Mouse (Mus musculus) lung, embryonic 14.5 days (tissue): ENCODE measurements at regions not wholly inside any gene's neighbourhood (a gene's known extent, or its start where the extent isn't known, plus 50 kb on each side); places are given as distances from the start of the nearest gene placed in this dataset.

Source experiments
- ATAC-seq: fragments of 200-750 bp; cut with Nextera tagmentation; 2 replicates; pipeline ENCODE4 v1.8.0; 2017; ENCODE audit warnings: mild to moderate bottlenecking, moderate TSS enrichment, moderate library complexity; ENCODE audit not compliant: insufficient read depth
- DNase-seq: peaks from one replicate; pipeline ENCODE4 v3.0.0-alpha.2; 2015
- H3K27ac ChIP-seq: fragments of 300-500 bp; sonication (generic); 2 replicates; pipeline ENCODE4 v1.5.1; 2014; ENCODE audit warnings: low read depth, mild to moderate bottlenecking, moderate library complexity
- H3K27me3 ChIP-seq: fragments of 300-500 bp; sonication (generic); 2 replicates; pipeline ENCODE4 v1.6.1; 2014; ENCODE audit warnings: low read length, control low read depth; ENCODE audit not compliant: insufficient read depth
- H3K36me3 ChIP-seq: fragments of 300-500 bp; sonication (generic); 2 replicates; pipeline ENCODE4 v1.6.1; 2014; ENCODE audit warnings: control low read depth; ENCODE audit not compliant: insufficient read depth
- H3K4me1 ChIP-seq: fragments of 300-500 bp; sonication (generic); 2 replicates; pipeline ENCODE4 v1.6.1; 2014; ENCODE audit warnings: antibody characterized with exemption, control low read depth; ENCODE audit not compliant: insufficient read depth
- H3K4me2 ChIP-seq: fragments of 300-500 bp; sonication (generic); 2 replicates; pipeline ENCODE4 v1.6.1; 2014; ENCODE audit warnings: mild to moderate bottlenecking
- H3K4me3 ChIP-seq: fragments of 300-500 bp; sonication (generic); 2 replicates; pipeline ENCODE4 v1.5.1; 2014; ENCODE audit warnings: low read depth, low read length
- H3K9ac ChIP-seq: fragments of 300-500 bp; sonication (generic); 2 replicates; pipeline ENCODE4 v1.6.1; 2014
- H3K9me3 ChIP-seq: fragments of 300-500 bp; sonication (generic); 2 replicates; pipeline ENCODE4 v1.6.1; 2016; ENCODE audit warnings: low read depth, low read length, control low read depth
- CTCF ChIP-seq: IDR thresholded peaks from 2 replicates; pipeline ENCODE4 v1.5.1; 2016; ENCODE audit warnings: antibody characterized with exemption, low read depth
- WGBS: fragments of 180-500 bp; shearing (Covaris S2); extraction: QIAGEN DNeasy Blood & Tissue Kit; methylation state at CpG from one replicate; pipeline ENCODE4 v1.1.7; 2014; 5-methylcytosine and 5-hydroxymethylcytosine counted together

DNA sequence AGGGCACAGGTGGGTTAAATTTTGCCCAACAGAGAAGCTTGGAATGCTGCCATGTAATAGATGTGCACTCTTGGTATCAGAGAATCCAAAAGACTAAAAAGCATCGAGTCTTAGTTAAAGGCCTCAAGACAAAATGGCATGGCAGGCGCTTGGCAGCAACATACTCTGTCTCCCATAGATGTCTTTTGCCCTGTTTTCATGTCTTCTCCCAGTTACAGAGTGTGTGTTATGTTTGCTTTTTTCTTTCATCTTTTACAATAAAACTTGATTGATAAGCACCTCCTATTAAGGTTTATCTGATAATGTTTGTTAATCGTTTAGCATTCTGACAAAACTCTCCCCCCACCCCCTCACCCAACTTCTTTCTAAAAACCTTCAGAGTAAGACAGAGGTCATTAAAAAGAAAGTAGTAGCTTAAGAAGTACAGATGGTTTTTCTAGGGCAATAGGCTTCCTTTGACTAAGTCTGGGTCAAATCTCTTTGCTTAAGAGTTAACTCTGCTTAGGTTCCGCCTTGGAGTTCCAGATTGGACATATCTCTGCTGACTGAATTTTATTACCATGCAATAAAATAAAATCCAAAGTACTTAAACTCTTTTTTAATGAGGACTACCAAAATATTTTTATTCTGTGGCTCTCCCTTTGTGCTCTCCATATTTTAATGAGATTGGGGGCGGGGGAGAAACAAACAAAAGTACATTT is 252.9 kb upstream of the Zeb2 start:
- Histone ChIP-seq H3K4me2 (no peak overlapping the region), H3K27me3 (no peaks in the 10 kb centered on the region), H3K27ac (no peak overlapping the region), H3K4me3 (no peak overlapping the region), H3K9ac (no peak overlapping the region), H3K9me3 (no peaks in the 10 kb centered on the region), H3K36me3 (no peaks in the 10 kb centered on the region), H3K4me1 (0 out of 2 replicates have a peak, but pooled peaks cover 3% of the 10 kb centered on the region)
- DNase-seq: no peak
- ATAC-seq: no peak
- WGBS: 69% methylated on average over 5 of the region's 5 CpGs
- no peak for TF ChIP-seq CTCF

DNA sequence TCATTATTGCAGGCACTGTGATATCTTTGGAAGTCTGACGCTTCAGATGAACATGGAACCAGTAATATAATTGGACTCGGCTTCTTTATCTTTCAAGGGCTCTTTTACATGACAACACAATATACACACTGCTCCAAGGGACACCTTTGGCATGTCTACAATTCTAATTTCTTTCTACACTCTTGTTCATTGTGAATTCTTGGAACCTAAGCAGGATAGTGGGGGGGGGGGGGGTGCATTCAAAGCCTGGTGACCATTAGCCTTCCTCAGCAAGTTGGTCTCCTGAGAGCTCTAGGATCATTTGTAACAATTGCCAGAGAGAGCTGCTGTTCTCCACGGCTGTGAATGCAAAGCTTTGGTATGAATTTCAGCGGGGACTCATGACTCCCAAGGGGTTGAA is 252.2 kb upstream of the Zeb2 start:
- no peak for TF ChIP-seq CTCF
- 0 out of 2 replicates have a peak, but pooled peaks cover 3% of the 10 kb centered on the region for H3K4me1 ChIP-seq
- H3K27ac ChIP-seq: no peak overlapping the region
- no peak overlapping the region for H3K9ac ChIP-seq
- H3K4me3 ChIP-seq: no peak overlapping the region
- no peak for ATAC-seq
- no peaks in the 10 kb centered on the region for H3K27me3 ChIP-seq
- DNase-seq: no peak
- WGBS: 76% methylated on average over 4 of the region's 4 CpGs
- no peaks in the 10 kb centered on the region for H3K9me3 ChIP-seq
- no peak overlapping the region for H3K4me2 ChIP-seq
- H3K36me3 ChIP-seq: no peaks in the 10 kb centered on the region

DNA sequence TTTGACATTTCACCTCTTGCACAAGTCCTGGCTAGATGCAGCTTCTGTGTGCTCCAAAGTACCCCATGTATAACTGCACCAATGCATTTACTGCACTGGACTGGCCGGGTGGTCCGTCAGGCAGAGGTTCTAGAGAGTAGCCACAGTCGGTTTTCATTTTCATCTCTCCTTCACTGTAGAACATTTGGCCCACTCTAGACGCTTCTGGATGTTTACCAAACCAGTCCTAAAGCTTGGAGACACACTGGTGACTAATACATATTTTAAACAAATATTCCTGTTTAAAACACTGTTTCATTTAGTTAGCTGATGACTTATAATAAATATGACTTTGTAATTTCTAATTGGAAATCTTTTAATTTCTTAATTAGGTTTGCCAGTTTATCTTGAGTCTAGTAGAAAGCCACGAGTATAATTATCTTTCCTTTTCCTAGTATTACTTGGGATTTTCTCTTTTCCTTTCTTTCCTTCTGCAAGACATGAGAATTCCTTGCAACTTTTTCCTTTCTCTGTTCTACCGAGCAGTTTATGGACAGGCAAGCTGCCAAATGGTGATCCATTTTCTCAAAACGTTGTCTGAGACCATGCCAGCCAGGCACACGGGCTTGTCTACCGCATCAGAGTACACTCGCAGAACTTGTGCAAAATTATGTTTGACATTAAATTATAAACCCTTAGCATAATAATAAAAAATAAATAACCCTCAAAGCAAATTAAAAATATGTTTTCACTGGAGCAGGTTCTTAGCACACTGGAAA is 250.4 kb upstream of the Zeb2 start:
- DNase-seq (peak; percentile 82), ATAC-seq (no peak)
- Histone ChIP-seq H3K4me1 (0 out of 2 replicates have a peak, but pooled peaks cover 3% of the 10 kb centered on the region), H3K9ac (no peak overlapping the region), H3K4me3 (no peak overlapping the region), H3K36me3 (no peaks in the 10 kb centered on the region), H3K27me3 (no peaks in the 10 kb centered on the region), H3K4me2 (no peak overlapping the region), H3K9me3 (no peaks in the 10 kb centered on the region), H3K27ac (peak overlapping the region; percentile 75)
- no peak for TF ChIP-seq CTCF
- WGBS: 52% methylated on average over 10 of the region's 10 CpGs

DNA sequence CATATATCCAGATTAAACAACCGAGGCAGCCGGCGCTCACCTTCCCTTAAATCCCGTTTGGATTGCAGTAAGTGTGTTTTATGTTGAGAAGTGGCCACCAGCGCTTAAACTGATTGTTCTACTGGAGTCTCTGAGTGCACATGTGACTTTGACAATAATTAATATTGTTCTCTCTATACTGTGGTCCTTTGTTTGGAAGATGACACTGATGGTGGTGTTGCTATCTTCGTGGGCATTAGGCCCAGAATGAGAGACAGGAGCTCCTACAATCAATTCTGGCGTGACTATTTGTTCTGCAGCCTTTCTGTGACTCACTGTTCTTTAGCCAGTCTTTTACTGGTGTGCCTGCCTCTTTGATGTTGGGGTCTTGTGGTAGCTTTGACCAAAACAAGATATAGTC is 240.1 kb upstream of the Zeb2 start:
- H3K9me3 ChIP-seq: no peaks in the 10 kb centered on the region
- DNase-seq (no peak), ATAC-seq (no peak)
- no peak overlapping the region for H3K4me2 ChIP-seq
- no peak overlapping the region for H3K9ac ChIP-seq
- TF ChIP-seq CTCF: no peak
- no peaks in the 10 kb centered on the region for H3K27me3 ChIP-seq
- H3K4me3 ChIP-seq: no peak overlapping the region
- WGBS: 69% methylated on average over 7 of the region's 7 CpGs
- no peaks in the 10 kb centered on the region for H3K36me3 ChIP-seq
- peaks cover 4% of the 10 kb centered on the region; the same call in 1 of the 2 replicates for H3K4me1 ChIP-seq
- H3K27ac ChIP-seq: no peak overlapping the region

DNA sequence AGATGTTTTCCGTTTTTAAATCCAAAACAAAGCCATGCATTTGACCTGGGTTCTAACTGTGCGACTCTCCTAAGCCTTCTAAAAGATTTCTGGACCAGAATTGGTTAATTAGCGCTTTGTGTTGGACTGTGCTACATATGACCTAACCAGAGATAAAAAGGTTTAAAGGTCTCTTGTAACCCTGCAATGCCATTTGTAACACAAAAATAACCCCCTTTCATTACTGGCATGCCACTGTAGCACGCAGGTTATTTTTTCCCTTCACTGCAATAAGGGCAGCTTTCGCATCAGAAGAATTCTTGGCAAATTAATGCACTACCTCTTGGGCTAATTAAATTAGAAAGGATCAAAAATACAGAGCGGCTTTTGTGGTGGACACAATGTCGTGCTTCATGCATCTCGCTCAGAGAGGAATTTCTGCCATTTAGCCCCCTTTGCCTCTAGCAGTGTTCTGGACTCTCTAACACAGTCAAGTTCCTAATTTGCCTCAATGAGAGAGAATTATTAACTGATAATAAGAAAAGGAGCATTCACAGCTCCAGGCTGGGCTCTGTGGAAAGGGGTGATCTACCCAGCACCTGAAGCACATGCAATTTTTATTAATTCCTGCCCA is 239.5 kb upstream of the Zeb2 start:
- no peaks in the 10 kb centered on the region for H3K27me3 ChIP-seq
- H3K4me3 ChIP-seq: no peak overlapping the region
- no peak for TF ChIP-seq CTCF
- H3K9ac ChIP-seq: no peak overlapping the region
- no peak overlapping the region for H3K4me2 ChIP-seq
- H3K4me1 ChIP-seq: no peaks in the 10 kb centered on the region; the same call in 1 of the 2 replicates
- H3K36me3 ChIP-seq: no peaks in the 10 kb centered on the region
- no peak overlapping the region for H3K27ac ChIP-seq
- 88% methylated on average over 8 of the region's 8 CpGs for WGBS
- no peaks in the 10 kb centered on the region for H3K9me3 ChIP-seq
- ATAC-seq (no peak), DNase-seq (no peak)

DNA sequence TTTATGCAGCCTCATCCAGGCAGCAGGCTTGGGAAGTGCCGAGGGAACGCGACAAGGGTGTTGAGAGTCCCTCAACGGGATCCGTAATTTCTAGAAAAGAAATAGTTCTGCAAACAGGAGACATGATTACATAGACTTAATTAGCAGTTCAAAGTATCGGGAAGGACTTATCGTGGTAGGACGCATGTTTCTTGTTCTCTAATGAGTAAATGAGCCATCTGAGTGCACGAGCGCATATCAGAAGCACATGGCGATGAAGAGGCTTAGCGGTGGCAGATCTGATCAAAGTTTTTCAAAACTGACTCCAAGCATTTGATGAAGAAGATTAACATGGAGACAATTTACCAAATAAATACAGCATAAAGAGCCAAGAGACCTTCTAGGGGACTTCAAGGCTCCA is 238.8 kb upstream of the Zeb2 start:
- H3K9ac ChIP-seq: no peak overlapping the region
- H3K36me3 ChIP-seq: no peaks in the 10 kb centered on the region
- DNase-seq (no peak), ATAC-seq (no peak)
- WGBS: 96% methylated on average over 12 of the region's 12 CpGs
- H3K4me1 ChIP-seq: no peaks in the 10 kb centered on the region
- H3K27ac ChIP-seq: no peak overlapping the region
- no peak overlapping the region for H3K4me2 ChIP-seq
- H3K9me3 ChIP-seq: no peaks in the 10 kb centered on the region
- no peaks in the 10 kb centered on the region for H3K27me3 ChIP-seq
- no peak for TF ChIP-seq CTCF
- no peak overlapping the region for H3K4me3 ChIP-seq

DNA sequence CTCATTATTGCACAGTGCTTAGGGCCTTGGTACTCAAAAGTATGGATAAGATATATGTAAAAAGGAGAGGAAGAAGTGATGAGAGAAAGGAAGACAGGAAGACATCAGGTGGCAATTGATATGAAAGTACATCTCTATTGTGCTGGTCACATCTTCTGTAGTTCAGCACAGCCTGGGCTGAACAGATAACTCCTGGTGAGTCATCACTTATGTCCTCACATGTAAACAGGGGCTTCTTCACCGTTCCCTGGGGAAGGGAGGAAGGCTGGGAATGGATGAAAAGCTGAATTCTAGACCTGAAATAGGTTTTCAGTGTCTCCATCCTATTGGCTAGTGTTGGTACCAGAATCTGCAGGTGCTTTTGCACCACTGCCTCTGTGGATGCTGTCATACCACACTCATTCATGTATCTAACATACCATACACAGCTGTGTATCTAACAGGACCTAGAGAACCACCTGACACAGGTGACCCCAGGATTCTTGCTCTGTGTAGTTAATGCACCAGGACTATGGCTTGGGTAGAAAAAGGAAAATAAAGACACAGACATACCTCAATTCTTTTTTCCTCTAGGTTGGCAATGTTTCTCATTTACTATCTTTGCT is 234.4 kb upstream of the Zeb2 start:
- Histone ChIP-seq H3K4me1 (no peaks in the 10 kb centered on the region), H3K9ac (no peak overlapping the region), H3K36me3 (no peaks in the 10 kb centered on the region), H3K27me3 (no peaks in the 10 kb centered on the region), H3K9me3 (no peaks in the 10 kb centered on the region), H3K4me3 (no peak overlapping the region), H3K27ac (no peak overlapping the region), H3K4me2 (no peak overlapping the region)
- no peak for TF ChIP-seq CTCF
- ATAC-seq (no peak), DNase-seq (no peak)
- WGBS: 45% methylated on average over 1 of the region's 1 CpGs
